ENCODE assay signal across 9 mouse cellular contexts in the genomic region with DNA sequence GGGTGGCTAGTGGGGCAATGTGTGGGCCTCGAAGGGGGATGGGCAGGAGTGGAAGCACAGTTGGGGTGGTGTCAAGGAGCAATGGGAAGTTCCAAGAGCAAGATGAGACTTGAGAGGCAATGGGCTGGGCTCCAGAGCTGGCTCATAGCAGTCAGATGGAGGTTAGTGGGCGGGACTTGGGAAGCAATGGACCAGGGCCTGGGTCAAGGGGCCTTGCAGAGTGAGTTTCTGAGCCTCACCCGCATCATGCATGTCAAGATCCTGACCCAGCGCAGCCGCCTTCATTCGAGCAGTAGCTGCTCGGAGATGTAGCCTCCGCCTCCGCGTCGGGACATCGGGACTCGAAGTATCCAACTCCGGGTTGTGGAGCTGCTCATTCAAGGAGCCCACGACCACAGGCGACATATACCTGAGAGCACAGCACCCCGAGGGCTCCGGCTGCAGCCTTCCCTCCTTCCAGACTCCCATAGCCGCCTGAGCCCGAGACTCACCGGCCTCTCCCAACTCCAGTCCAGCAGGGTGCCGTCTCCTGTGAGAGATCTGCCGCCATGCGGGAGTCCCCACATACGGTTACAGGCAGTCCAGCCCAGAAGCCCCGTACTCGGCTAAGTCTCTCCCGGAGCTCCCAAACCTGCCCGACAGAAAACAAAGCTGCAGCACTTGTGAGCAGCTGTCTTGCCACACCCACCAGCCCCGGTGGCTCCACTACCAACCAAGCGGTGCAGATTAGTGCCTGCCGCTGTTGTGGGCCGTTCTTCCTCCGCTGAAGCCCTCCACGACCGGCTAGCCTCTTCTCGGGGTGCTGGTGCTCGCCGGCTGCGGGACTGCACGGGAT. TPM values are rescaled to one million over a fixed set of nuclear protein-coding genes. Genes with fewer than 3 reads are reported as not detected.
DNase-seq lines count a peak whose midpoint lies in the region; ATAC-seq and TF ChIP-seq lines count a peak whose summit lies in the region.
"Had no signal": no experiment of that assay in that cellular context is flagged by ENCODE, and none has a peak within 500 bp of the region (broad histone marks: within the 10 kb centered on the region; RNA-seq: fewer than 3 reads in every experiment).

No protein-coding gene starts in this region.

- no peak for DNase-seq in lung, postnatal 0 days (ENCODE audit: low spot score)
- no peak for DNase-seq in lung, postnatal 36 days
- no peak for DNase-seq in B cell, adult 2 months
- DNase-seq in left cerebral cortex, adult 18-20 months (ENCODE audit: low spot score in 2 of 2) = no peak
- no peak for DNase-seq in left cerebral cortex, postnatal 4 days
- DNase-seq in lung, postnatal 25 days (ENCODE audit: low spot score) = no peak

- H3K9me3 ChIP-seq in lung, postnatal 0 days (ENCODE audit: low read length) = no peaks in the 10 kb centered on the region
- H3K9me3 ChIP-seq in hindbrain, embryonic 15.5 days = no peaks in the 10 kb centered on the region
- no peaks in the 10 kb centered on the region for H3K9me3 ChIP-seq in limb, embryonic 15.5 days

- H3K4me2 ChIP-seq in lung, postnatal 0 days (replicated peaks; ENCODE audit: low read depth, low read length) = peak overlapping the region; percentile 38
- peak overlapping the region; percentile 63 for H3K4me2 ChIP-seq in hindbrain, embryonic 15.5 days
- peak overlapping the region; percentile 33 for H3K4me2 ChIP-seq in limb, embryonic 15.5 days

- H3K9ac ChIP-seq in lung, postnatal 0 days (replicated peaks; ENCODE audit: low read depth) = 0 out of 2 replicates have a peak overlapping the region, but pooled peaks have one; percentile 8
- H3K9ac ChIP-seq in hindbrain, embryonic 15.5 days = peak overlapping the region; percentile 39
- no peak overlapping the region for H3K9ac ChIP-seq in limb, embryonic 15.5 days

- no peaks in the 10 kb centered on the region for H3K27me3 ChIP-seq in lung, postnatal 0 days (replicated peaks; ENCODE audit: insufficient read depth, low read length)
- no peaks in the 10 kb centered on the region for H3K27me3 ChIP-seq in hindbrain, embryonic 15.5 days
- H3K27me3 ChIP-seq in limb, embryonic 15.5 days = no peaks in the 10 kb centered on the region

- H3K4me1 ChIP-seq in lung, postnatal 0 days (ENCODE audit: insufficient read depth, low read depth, low read length) = no peaks in the 10 kb centered on the region
- peaks cover 59% of the 10 kb centered on the region for H3K4me1 ChIP-seq in hindbrain, embryonic 15.5 days (replicated peaks)
- peaks cover 58% of the 10 kb centered on the region for H3K4me1 ChIP-seq in limb, embryonic 15.5 days

- no peak overlapping the region for H3K27ac ChIP-seq in lung, postnatal 0 days (ENCODE audit: low read length)
- no peak overlapping the region for H3K27ac ChIP-seq in hindbrain, embryonic 15.5 days (replicated peaks)
- no peak overlapping the region for H3K27ac ChIP-seq in limb, embryonic 15.5 days

- WGBS in lung, postnatal 0 days = 41% methylated on average over 41 of the region's 41 CpGs
- WGBS in hindbrain, embryonic 15.5 days = 10% methylated on average over 41 of the region's 41 CpGs
- 34% methylated on average over 41 of the region's 41 CpGs for WGBS in limb, embryonic 15.5 days

- ATAC-seq in lung, postnatal 0 days = no peak
- ATAC-seq in hindbrain, embryonic 15.5 days (ENCODE audit: low FRiP score, low read depth) = no peak
- ATAC-seq in limb, embryonic 15.5 days (ENCODE audit: insufficient number of reproducible peaks, low FRiP score, low TSS enrichment, low read depth) = no peak

- no peaks in the 10 kb centered on the region for H3K36me3 ChIP-seq in lung, postnatal 0 days (ENCODE audit: insufficient read depth, low read length)
- H3K36me3 ChIP-seq in hindbrain, embryonic 15.5 days = peaks cover 10% of the 10 kb centered on the region
- H3K36me3 ChIP-seq in limb, embryonic 15.5 days = peaks cover 18% of the 10 kb centered on the region; the same call in 1 of the 2 replicates

- no peak for TF ChIP-seq CTCF in lung, postnatal 0 days (IDR thresholded peaks at IDR 0.05)

- TF ChIP-seq EP300 in lung, postnatal 0 days (IDR thresholded peaks at IDR 0.05) = no peak

- no peak overlapping the region for H3K4me3 ChIP-seq in lung, postnatal 0 days (ENCODE audit: low read depth, low read length)
- peak overlapping the region; percentile 33 for H3K4me3 ChIP-seq in hindbrain, embryonic 15.5 days
- peak overlapping the region; percentile 14 for H3K4me3 ChIP-seq in limb, embryonic 15.5 days
- H3K4me3 ChIP-seq: erythroblast, embryonic 14.5 days had no signal

- intact Hi-C loops in left cerebral cortex, postnatal 4 days (cut with DNase I) = loop anchor here (5.0 kb wide), 1 partner anchor 167 kb away; a partner anchor contains a TSS

RNA-seq across cellular contexts. Expression of a gene that starts 2.8 kb away (rescaled TPM):
- 0.84 and 1.2 TPM in 2 replicates for polyA plus RNA-seq in lung, postnatal 0 days (2015; fragmentation: Nextera tagmentation; extraction: Ambion mirVana)
- 2.2 and 2.6 TPM in 2 replicates for polyA plus RNA-seq in hindbrain, embryonic 15.5 days (2015; fragmentation: Nextera tagmentation; extraction: Ambion mirVana)
- 5.1 and 5.3 TPM in 2 replicates for polyA plus RNA-seq in limb, embryonic 15.5 days (2015; fragmentation: Nextera tagmentation; extraction: Ambion mirVana)
- total RNA-seq in left cerebral cortex, adult 18-20 months (2021) = 1 to 10 TPM; 2.5 to 3.5 TPM
- 1 to 10 TPM in 1 of 2 experiments, under 1 TPM in 1; 0.86 to 1.6 TPM for total RNA-seq in left cerebral cortex, postnatal 4 days (2021)
- polyA plus RNA-seq: erythroblast, embryonic 14.5 days had no signal

RNA-seq across cellular contexts. Expression of a gene that starts 4.3 kb away (rescaled TPM):
- polyA plus RNA-seq in lung, postnatal 0 days (2015; fragmentation: Nextera tagmentation; extraction: Ambion mirVana) = 0.02 and 0.11 TPM in 2 replicates
- 0.17 and 0.19 TPM in 2 replicates for polyA plus RNA-seq in hindbrain, embryonic 15.5 days (2015; fragmentation: Nextera tagmentation; extraction: Ambion mirVana)
- polyA plus RNA-seq in limb, embryonic 15.5 days (2015; fragmentation: Nextera tagmentation; extraction: Ambion mirVana) = 0.17 and 0.30 TPM in 2 replicates
- total RNA-seq in left cerebral cortex, adult 18-20 months (2021) = not detected
- under 1 TPM in 1 of 2 experiments, not detected in 1; 0.20 TPM for total RNA-seq in left cerebral cortex, postnatal 4 days (2021)
- polyA plus RNA-seq: erythroblast, embryonic 14.5 days had no signal

RNA-seq across cellular contexts. Expression of a gene that starts 4.4 kb away (rescaled TPM):
- 2.0 and 2.7 TPM in 2 replicates for polyA plus RNA-seq in lung, postnatal 0 days (2015; fragmentation: Nextera tagmentation; extraction: Ambion mirVana)
- polyA plus RNA-seq in hindbrain, embryonic 15.5 days (2015; fragmentation: Nextera tagmentation; extraction: Ambion mirVana) = 147 and 149 TPM in 2 replicates
- polyA plus RNA-seq in limb, embryonic 15.5 days (2015; fragmentation: Nextera tagmentation; extraction: Ambion mirVana) = 14.2 and 24.8 TPM in 2 replicates
- total RNA-seq in left cerebral cortex, adult 18-20 months (2021) = 1 to 10 TPM in 1 of 2 experiments, under 1 TPM in 1; 0.95 to 1.2 TPM
- 100 to 1,000 TPM in 1 of 2 experiments, 10 to 100 TPM in 1; 86.4 to 104 TPM for total RNA-seq in left cerebral cortex, postnatal 4 days (2021)

RNA-seq across cellular contexts. Expression of a gene that starts 4.6 kb away (rescaled TPM):
- polyA plus RNA-seq in lung, postnatal 0 days (2015; fragmentation: Nextera tagmentation; extraction: Ambion mirVana) = 0.20 and 0.37 TPM in 2 replicates
- 9.2 and 9.8 TPM in 2 replicates for polyA plus RNA-seq in hindbrain, embryonic 15.5 days (2015; fragmentation: Nextera tagmentation; extraction: Ambion mirVana)
- 4.8 and 5.5 TPM in 2 replicates for polyA plus RNA-seq in limb, embryonic 15.5 days (2015; fragmentation: Nextera tagmentation; extraction: Ambion mirVana)
- 1 to 10 TPM in 1 of 2 experiments, under 1 TPM in 1; 0.37 to 1.3 TPM for total RNA-seq in left cerebral cortex, adult 18-20 months (2021)
- 1 to 10 TPM; 5.8 to 7.7 TPM for total RNA-seq in left cerebral cortex, postnatal 4 days (2021)

RNA-seq across cellular contexts. Expression of a gene that starts 11.6 kb away (rescaled TPM):
- polyA plus RNA-seq in lung, postnatal 0 days (2015; fragmentation: Nextera tagmentation; extraction: Ambion mirVana) = 2.9 and 3.2 TPM in 2 replicates
- 17.1 and 21.1 TPM in 2 replicates for polyA plus RNA-seq in hindbrain, embryonic 15.5 days (2015; fragmentation: Nextera tagmentation; extraction: Ambion mirVana)
- polyA plus RNA-seq in limb, embryonic 15.5 days (2015; fragmentation: Nextera tagmentation; extraction: Ambion mirVana) = 4.4 and 5.1 TPM in 2 replicates
- total RNA-seq in left cerebral cortex, adult 18-20 months (2021) = 10 to 100 TPM; 61.4 to 71.1 TPM
- 10 to 100 TPM; 90.0 to 98.2 TPM for total RNA-seq in left cerebral cortex, postnatal 4 days (2021)
